Mouse (Mus musculus) monocyte, adult 2 months (primary cell): ENCODE results near the gene Gm39566.

ENCODE experiments used
- DNase-seq, 2 experiments: peaks; one replicate each; pipeline ENCODE4 v3.0.0; 2022; ENCODE audit warnings: low spot score in 2 of 2, low read depth in 1 of 2

Gm39566 gene

GRCm38 (mm10) chr11:69835326-69835965 lies 20.3 kb upstream of the Gm39566 start:
- no peak for DNase-seq

GRCm38 (mm10) chr11:69834001-69834549 lies 19.0 kb upstream of the Gm39566 start:
- DNase-seq: no peak

GRCm38 (mm10) chr11:69833554-69833953 lies 18.5 kb upstream of the Gm39566 start:
- no peak for DNase-seq

- DNase-seq: no peak
Measured at GRCm38 (mm10) chr11:69828832-69829231, 13.7 kb upstream of the Gm39566 start.

- DNase-seq: no peak
Measured at GRCm38 (mm10) chr11:69823456-69823855, 8.4 kb upstream of the Gm39566 start.

- DNase-seq: no peak
Measured at GRCm38 (mm10) chr11:69822080-69822479, 7.0 kb upstream of the Gm39566 start, which contains the start of gene Spem1. Gene Spem1, minus strand, starts transcription at chr11:69822180.

GRCm38 (mm10) chr11:69818871-69819270 lies 3.8 kb upstream of the Gm39566 start:
- DNase-seq: no peak

- DNase-seq: no peak
Measured at GRCm38 (mm10) chr11:69818365-69818764, 3.3 kb upstream of the Gm39566 start, which contains the start of gene Spem2. Gene Spem2, minus strand, starts transcription at chr11:69818465.

GRCm38 (mm10) chr11:69816520-69816919 lies 1.4 kb upstream of the Gm39566 start:
- no peak for DNase-seq

GRCm38 (mm10) chr11:69810280-69810679 lies 4.8 kb downstream of the Gm39566 start:
- DNase-seq: no peak

- no peak for DNase-seq
Measured at GRCm38 (mm10) chr11:69807641-69808040, 7.5 kb downstream of the Gm39566 start.

GRCm38 (mm10) chr11:69806378-69806777 lies 8.7 kb downstream of the Gm39566 start:
- DNase-seq: no peak

GRCm38 (mm10) chr11:69804972-69805909 lies 9.9 kb downstream of the Gm39566 start, which contains the start of gene Tmem102:
Gene Tmem102, minus strand, starts transcription at chr11:69805624.
- DNase-seq: no peak

GRCm38 (mm10) chr11:69804652-69804940 lies 10.5 kb downstream of the Gm39566 start:
- no peak for DNase-seq

GRCm38 (mm10) chr11:69803786-69804651 lies 11.1 kb downstream of the Gm39566 start:
- peak in 1 of 2 experiments; percentile 55 for DNase-seq

- no peak for DNase-seq
Measured at GRCm38 (mm10) chr11:69803328-69803727, 11.8 kb downstream of the Gm39566 start.

- no peak for DNase-seq
Measured at GRCm38 (mm10) chr11:69802648-69803105, 12.4 kb downstream of the Gm39566 start.

GRCm38 (mm10) chr11:69801379-69801977 lies 13.6 kb downstream of the Gm39566 start, which contains the start of gene Fgf11:
Gene Fgf11, minus strand, starts transcription at chr11:69801857.
- DNase-seq: no peak

GRCm38 (mm10) chr11:69800392-69801197 lies 14.5 kb downstream of the Gm39566 start:
- DNase-seq: no peak

GRCm38 (mm10) chr11:69800138-69800391 lies 15.0 kb downstream of the Gm39566 start:
- DNase-seq: no peak
